Mouse (Mus musculus) gonadal fat pad, adult 2 months (tissue): ENCODE measurements around the gene Eml1. TPM values are rescaled to one million over a fixed set of nuclear protein-coding genes. Genes with fewer than 3 reads are reported as not detected.

Experiments
- DNase-seq: peaks from one replicate; pipeline ENCODE4 v3.0.0-alpha.2; 2012; ENCODE audit warnings: low read depth
- polyA plus RNA-seq: library from polyadenylated mRNA; depleted of rRNA; stranded (reverse); fragments of >200 nt; gene quantifications from 2 replicates; pipeline ENCODE4 v1.2.3, GENCODE M21; 2012

The Eml1 gene
- polyA plus RNA-seq, 1 experiment, result 34.7 TPM

GRCm38 (mm10) chr12:108373611-108374010 lies 2.9 kb downstream of the Eml1 start:
- DNase-seq, result no peak

GRCm38 (mm10) chr12:108374689-108375088 lies 3.9 kb downstream of the Eml1 start:
- DNase-seq, result no peak

GRCm38 (mm10) chr12:108378379-108379133 lies 7.8 kb downstream of the Eml1 start:
- DNase-seq, result no peak

- DNase-seq, result no peak
These were observed 15.9 kb downstream of the Eml1 start for GRCm38 (mm10) chr12:108386476-108387232.

- no peak for DNase-seq
These were observed 19.0 kb downstream of the Eml1 start for GRCm38 (mm10) chr12:108389718-108390117.

- no peak for DNase-seq
These were observed 21.7 kb downstream of the Eml1 start for GRCm38 (mm10) chr12:108392254-108393044.

GRCm38 (mm10) chr12:108393082-108393481 lies 22.3 kb downstream of the Eml1 start:
- no peak for DNase-seq

- no peak for DNase-seq
These were observed 22.9 kb downstream of the Eml1 start for GRCm38 (mm10) chr12:108393637-108394036.

GRCm38 (mm10) chr12:108394534-108395284 lies 24.0 kb downstream of the Eml1 start:
- DNase-seq, result no peak

GRCm38 (mm10) chr12:108395285-108395660 lies 24.5 kb downstream of the Eml1 start:
- DNase-seq, result no peak

- DNase-seq, result no peak
These were observed 25.6 kb downstream of the Eml1 start for GRCm38 (mm10) chr12:108396081-108396947.

- DNase-seq, result no peak
These were observed 27.9 kb downstream of the Eml1 start for GRCm38 (mm10) chr12:108398681-108399080.

- no peak for DNase-seq
These were observed 28.4 kb downstream of the Eml1 start for GRCm38 (mm10) chr12:108399191-108399590.

- DNase-seq, result no peak
These were observed 30.2 kb downstream of the Eml1 start for GRCm38 (mm10) chr12:108400951-108401350.

GRCm38 (mm10) chr12:108403957-108404356 lies 33.2 kb downstream of the Eml1 start:
- no peak for DNase-seq

GRCm38 (mm10) chr12:108409100-108409499 lies 38.3 kb downstream of the Eml1 start:
- no peak for DNase-seq

GRCm38 (mm10) chr12:108410416-108411208 lies 39.9 kb downstream of the Eml1 start:
- no peak for DNase-seq

- no peak for DNase-seq
These were observed 44.2 kb downstream of the Eml1 start for GRCm38 (mm10) chr12:108414932-108415331.

- no peak for DNase-seq
These were observed 48.8 kb downstream of the Eml1 start for GRCm38 (mm10) chr12:108419570-108419969.

GRCm38 (mm10) chr12:108421477-108421876 lies 50.7 kb downstream of the Eml1 start:
- no peak for DNase-seq
